Mouse (Mus musculus) spleen, adult 2 months (tissue): ENCODE results near the gene E4f1. TPM values are rescaled to one million over a fixed set of nuclear protein-coding genes. Genes with fewer than 3 reads are reported as not detected.

Experiments
- DNase-seq, 2 experiments: peaks; one replicate each; pipeline versions ENCODE4 v3.0.0 to v3.0.0-alpha.2; 2012 to 2021; ENCODE audit warnings: low spot score in 2 of 2, low read depth in 1 of 2
- H3K27ac ChIP-seq: fragments of 200-500 bp; 2 replicates; pipeline ENCODE4 v1.5.1; 2012; ENCODE audit warnings: low read length, inconsistent platforms; ENCODE audit not compliant: insufficient read depth
- H3K27me3 ChIP-seq: fragments of 200-500 bp; 2 replicates; pipeline ENCODE4 v1.6.1; 2012; ENCODE audit warnings: mild to moderate bottlenecking, moderate library complexity, low read length, inconsistent platforms; ENCODE audit not compliant: control insufficient read depth, insufficient read depth
- H3K36me3 ChIP-seq: fragments of 200-500 bp; 2 replicates; pipeline ENCODE4 v1.6.1; 2012; ENCODE audit warnings: mild to moderate bottlenecking, low read length, inconsistent platforms; ENCODE audit not compliant: control insufficient read depth, insufficient read depth
- H3K4me1 ChIP-seq: fragments of 200-500 bp; 2 replicates; pipeline ENCODE4 v1.6.1; 2011; ENCODE audit warnings: inconsistent platforms; ENCODE audit not compliant: control insufficient read depth, insufficient read depth, insufficient read length
- H3K4me3 ChIP-seq: fragments of 200-500 bp; 2 replicates; pipeline ENCODE4 v1.5.1; 2011; ENCODE audit warnings: mild to moderate bottlenecking, inconsistent platforms; ENCODE audit not compliant: insufficient read depth, insufficient read length; ENCODE audit errors: extremely low read depth
- CTCF ChIP-seq: fragments of 200-500 bp; IDR thresholded peaks from 2 replicates; pipeline ENCODE4 v1.5.1; 2011; ENCODE audit warnings: mild to moderate bottlenecking, inconsistent platforms; ENCODE audit not compliant: insufficient read depth, insufficient read length, insufficient replicate concordance; ENCODE audit errors: extremely low read depth
- POLR2A ChIP-seq: fragments of 200-500 bp; IDR thresholded peaks from 2 replicates; pipeline ENCODE4 v1.6.1; 2011; ENCODE audit warnings: low read depth, low read length, inconsistent platforms
- WGBS: fragments of 180-500 bp; shearing (Covaris S2); methylation state at CpG from one replicate; pipeline ENCODE4 v1.1.7; 2018; 5-methylcytosine and 5-hydroxymethylcytosine counted together
- polyA plus RNA-seq: library from polyadenylated mRNA; depleted of rRNA; stranded (reverse); fragments of >200 nt; gene quantifications from 2 replicates; pipeline ENCODE4 v1.2.3, GENCODE M21; 2012

E4f1 gene
- polyA plus RNA-seq, 1 experiment: 95.9 TPM

DNA sequence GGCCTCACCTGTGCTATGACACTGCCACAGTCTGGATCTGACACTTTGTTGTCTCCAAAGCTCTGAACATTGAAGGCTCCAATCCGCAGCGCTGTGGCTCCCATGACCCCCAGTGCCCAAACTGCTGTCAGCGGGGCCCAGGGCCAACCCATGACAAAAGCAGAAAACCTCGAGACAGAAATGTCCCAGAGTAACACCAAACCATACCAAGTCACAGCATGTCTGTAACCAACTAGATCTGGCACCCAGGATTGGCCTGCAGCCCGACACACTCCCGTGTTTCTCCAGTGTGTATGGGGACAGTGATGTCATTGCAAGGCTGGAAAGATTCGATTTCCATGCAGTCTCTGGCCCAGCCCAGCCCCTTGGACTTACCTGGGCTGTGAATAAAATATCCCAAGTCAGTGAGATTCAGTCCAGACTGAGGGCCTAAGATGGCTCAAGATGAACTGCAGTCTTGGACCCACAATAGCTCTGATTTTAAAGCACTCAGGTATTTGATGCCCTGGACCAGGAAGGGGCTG, 27.4 kb downstream of the E4f1 start, which contains the start of gene Dnase1l2:
TSS of gene Dnase1l2 (minus strand) at position 474 of the 524 bp plus-strand sequence.
- Histone ChIP-seq H3K27me3 (no peaks in the 10 kb centered on the region), H3K4me1 (no peaks in the 10 kb centered on the region), H3K36me3 (peaks cover 48% of the 10 kb centered on the region), H3K27ac (no peak within 1 kb of the TSS), H3K4me3 (no peak within 1 kb of the TSS)
- WGBS: 81% methylated on average over 7 of the region's 7 CpGs
- TF ChIP-seq CTCF: no peak
- no peak for TF ChIP-seq POLR2A
- no peak for DNase-seq

DNA sequence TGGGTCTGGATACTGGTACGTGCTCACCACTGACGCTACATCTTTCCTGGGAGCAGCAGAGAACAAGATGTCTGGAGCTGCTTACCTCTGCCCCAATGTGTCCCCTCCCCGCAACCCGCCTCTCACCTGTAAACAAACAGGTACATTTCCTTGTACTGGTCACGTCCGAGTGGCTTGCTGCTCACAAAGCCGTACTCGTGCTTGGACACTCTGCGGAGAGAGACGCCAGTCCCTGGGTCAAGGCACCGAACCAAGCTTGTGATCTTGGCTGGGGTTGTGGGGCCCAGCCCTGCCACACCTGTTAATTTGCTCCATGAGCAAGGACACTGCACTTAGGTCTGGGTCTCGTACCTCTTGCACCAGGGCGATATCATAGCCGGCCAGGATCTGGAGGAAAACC, 28.0 kb downstream of the E4f1 start:
- Histone ChIP-seq H3K4me1 (no peaks in the 10 kb centered on the region), H3K27ac (no peak overlapping the region), H3K27me3 (no peaks in the 10 kb centered on the region), H3K36me3 (peaks cover 45% of the 10 kb centered on the region), H3K4me3 (no peak overlapping the region)
- 96% methylated on average over 14 of the region's 14 CpGs for WGBS
- TF ChIP-seq CTCF (no peak), POLR2A (no peak)
- DNase-seq: no peak

DNA sequence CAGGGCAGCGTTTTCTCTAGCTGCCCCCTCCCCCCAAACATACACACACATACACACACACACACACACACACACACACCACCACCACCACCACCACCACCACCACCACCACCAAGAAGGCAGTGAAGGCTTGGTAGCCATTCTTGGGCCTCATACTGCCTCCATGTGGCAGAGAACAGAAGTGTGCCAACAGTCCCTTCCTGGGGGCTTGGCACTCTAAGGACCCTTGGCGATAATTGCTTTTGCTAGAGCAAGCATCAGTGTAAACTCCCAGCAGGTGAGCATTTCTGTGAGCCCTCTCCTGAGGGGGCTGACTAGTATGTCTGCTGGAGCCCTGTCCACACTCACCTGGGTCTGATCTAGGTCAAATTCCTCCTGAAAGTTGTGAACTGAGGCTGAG, 29.0 kb downstream of the E4f1 start:
- H3K27ac ChIP-seq: no peak overlapping the region
- H3K4me3 ChIP-seq: no peak overlapping the region
- no peaks in the 10 kb centered on the region for H3K4me1 ChIP-seq
- no peak for DNase-seq
- H3K27me3 ChIP-seq: no peaks in the 10 kb centered on the region
- no peak for TF ChIP-seq CTCF
- TF ChIP-seq POLR2A: no peak
- peaks cover 36% of the 10 kb centered on the region for H3K36me3 ChIP-seq
- 66% methylated on average over 2 of the region's 2 CpGs for WGBS

DNA sequence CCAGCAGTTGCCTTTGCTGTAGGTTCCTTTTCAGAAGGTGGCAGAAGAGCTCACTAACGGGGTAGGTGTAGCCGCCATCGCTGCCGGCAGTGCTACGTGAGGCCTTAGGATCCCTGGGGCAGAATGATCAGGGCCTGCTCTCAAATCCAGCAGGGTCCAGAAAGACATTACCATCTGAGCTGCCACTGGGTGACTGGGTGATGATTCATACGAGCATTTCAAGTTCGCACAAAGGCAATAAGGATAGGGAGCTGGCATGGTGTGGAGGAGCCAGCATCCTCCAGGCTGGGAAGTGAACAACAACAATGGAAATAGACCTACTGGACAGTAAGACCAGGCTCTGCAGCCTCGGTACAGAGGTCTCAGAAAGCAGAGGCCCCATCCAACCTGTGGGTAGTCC, 29.7 kb downstream of the E4f1 start:
- H3K4me1 ChIP-seq: no peaks in the 10 kb centered on the region
- DNase-seq: no peak
- H3K27me3 ChIP-seq: no peaks in the 10 kb centered on the region
- no peak overlapping the region for H3K27ac ChIP-seq
- H3K36me3 ChIP-seq: peaks cover 29% of the 10 kb centered on the region
- TF ChIP-seq CTCF: no peak
- TF ChIP-seq POLR2A: no peak
- WGBS: 96% methylated on average over 8 of the region's 8 CpGs
- H3K4me3 ChIP-seq: no peak overlapping the region

DNA sequence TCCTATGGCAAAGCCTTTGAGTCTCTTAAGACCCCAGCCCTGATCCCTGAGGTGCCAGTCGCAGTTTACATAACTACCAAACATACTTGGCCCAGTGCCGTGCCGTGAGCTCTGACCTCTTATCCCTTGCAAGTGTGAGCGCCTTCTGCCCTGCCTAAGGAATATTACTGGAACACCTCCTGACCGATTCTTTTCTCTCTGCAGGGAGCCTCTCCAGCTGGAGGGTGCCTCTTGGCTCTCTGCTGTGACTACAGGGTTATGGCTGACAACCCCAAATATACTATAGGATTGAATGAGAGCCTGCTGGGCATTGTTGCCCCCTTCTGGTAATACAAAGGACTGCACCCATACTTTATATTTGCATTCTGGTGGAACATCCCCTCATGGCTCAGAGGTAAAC, 33.1 kb downstream of the E4f1 start:
- H3K4me1 ChIP-seq: no peaks in the 10 kb centered on the region
- 85% methylated on average over 5 of the region's 5 CpGs for WGBS
- no peak overlapping the region for H3K4me3 ChIP-seq
- TF ChIP-seq CTCF (peak; percentile 39; the same call in 1 of the 2 replicates), POLR2A (no peak)
- no peak overlapping the region for H3K27ac ChIP-seq
- peaks cover 15% of the 10 kb centered on the region for H3K36me3 ChIP-seq
- no peaks in the 10 kb centered on the region for H3K27me3 ChIP-seq
- DNase-seq: peak in 1 of 2 experiments; percentile 29

DNA sequence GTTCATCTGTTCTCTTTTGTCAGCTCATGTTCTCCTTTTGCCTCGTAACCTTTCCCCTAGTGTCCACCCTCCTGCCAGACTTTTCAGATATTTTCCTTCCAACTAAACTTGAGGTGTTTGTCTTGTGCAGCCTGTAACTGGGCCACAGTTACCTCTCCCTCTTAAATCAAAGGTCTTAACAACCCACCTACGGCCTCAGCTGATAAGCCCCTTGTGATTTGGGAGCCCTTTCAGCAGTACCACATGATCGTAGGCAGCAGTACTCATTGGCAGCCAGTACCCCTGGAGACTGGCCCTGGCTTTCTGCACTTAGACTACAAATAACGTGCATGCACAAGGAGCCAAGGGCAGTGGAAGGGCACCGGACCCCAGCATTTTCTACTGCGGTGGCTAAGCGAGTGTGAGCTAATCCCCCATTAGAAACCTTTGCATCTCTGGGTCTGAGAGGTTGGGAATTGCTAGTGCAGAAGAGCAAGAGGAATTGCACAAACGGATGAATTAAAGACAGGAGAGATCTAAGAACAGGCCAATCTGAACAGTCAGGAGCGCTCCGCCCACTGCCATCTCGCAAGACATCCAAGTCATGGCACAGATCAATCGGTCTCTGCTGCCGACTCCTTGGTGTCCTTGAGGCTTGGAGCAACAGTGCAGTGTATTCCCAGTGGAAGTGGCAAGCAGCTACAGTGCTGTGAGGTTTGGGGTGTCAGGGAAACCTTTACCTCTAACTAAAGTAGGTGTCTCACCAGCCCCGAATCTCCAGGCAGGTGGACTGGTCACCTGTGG, 40.7 kb downstream of the E4f1 start:
- no peak for DNase-seq
- Histone ChIP-seq H3K36me3 (peaks cover 3% of the 10 kb centered on the region), H3K4me1 (peaks cover 4% of the 10 kb centered on the region; the same call in 1 of the 2 replicates), H3K27ac (no peak overlapping the region), H3K4me3 (no peak overlapping the region), H3K27me3 (no peaks in the 10 kb centered on the region)
- WGBS: 94% methylated on average over 14 of the region's 14 CpGs
- TF ChIP-seq CTCF: no peak
- no peak for TF ChIP-seq POLR2A

DNA sequence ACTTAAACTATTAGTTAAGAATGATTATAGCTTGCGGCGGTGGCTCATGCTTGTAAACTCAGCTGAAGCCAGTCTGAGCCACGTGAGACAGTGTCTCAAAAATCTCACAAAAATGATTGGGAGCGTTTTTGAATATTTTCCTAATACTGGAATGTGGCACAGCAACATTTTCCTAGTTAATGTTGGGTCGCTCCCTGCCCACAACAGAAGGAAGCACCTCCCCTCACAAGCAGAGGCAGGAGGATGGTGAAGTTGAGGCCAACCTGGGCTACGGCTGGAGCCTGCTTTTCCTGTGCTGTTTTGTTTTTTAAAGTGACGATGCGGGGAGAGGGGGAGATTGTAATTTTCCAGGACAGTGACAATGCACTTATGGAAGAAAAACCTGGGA, 42.9 kb downstream of the E4f1 start:
- 11% methylated on average over 8 of the region's 8 CpGs for WGBS
- Histone ChIP-seq H3K4me1 (peaks cover 4% of the 10 kb centered on the region; the same call in 1 of the 2 replicates), H3K4me3 (peak overlapping the region; percentile 78), H3K27ac (no peak overlapping the region), H3K36me3 (peaks cover 17% of the 10 kb centered on the region), H3K27me3 (no peaks in the 10 kb centered on the region)
- DNase-seq: no peak
- TF ChIP-seq CTCF: no peak
- no peak for TF ChIP-seq POLR2A
